Comparison of ENCODE assay signal across 22 mouse cellular contexts in the genomic region with DNA sequence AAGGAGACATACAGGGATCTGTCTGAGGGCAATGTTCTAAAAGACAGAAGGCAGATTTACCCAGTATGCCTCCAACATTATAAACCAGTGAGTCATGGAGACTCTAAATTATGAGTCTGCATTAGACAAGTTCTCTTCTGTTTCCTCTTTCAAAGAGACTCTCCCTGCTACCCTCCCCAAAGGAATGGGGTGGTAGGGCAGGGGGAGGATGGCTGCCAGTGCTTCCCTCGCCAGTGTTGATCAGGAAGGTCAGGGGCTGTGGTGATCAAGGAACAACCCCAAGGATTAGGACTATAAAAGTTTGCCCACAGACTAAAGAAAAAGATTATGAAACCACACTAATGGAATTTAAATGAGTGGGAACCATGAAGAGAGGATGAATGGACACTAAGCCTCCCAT.
"Had no signal": no experiment of that assay in that cellular context is flagged by ENCODE, and none has a peak within 500 bp of the region (broad histone marks: within the 10 kb centered on the region; RNA-seq: fewer than 3 reads in every experiment).

No protein-coding gene starts in this region.

- H3K4me1 ChIP-seq: limb, embryonic 15.5 days; megakaryocyte, embryonic 14.5 days had no signal

- DNase-seq: kidney, adult 2 months; kidney, postnatal 25 days; left cerebral cortex, postnatal 4 days; liver, postnatal 0 days; lung, embryonic 14.5 days; lung, postnatal 36 days; right cerebral cortex, adult 18-20 months; right cerebral cortex, postnatal 14 days; right cerebral cortex, postnatal 4 days; thymus, adult 2 months; thymus, postnatal 14 days had no signal

- H3K27ac ChIP-seq: kidney, postnatal 0 days; limb, embryonic 12.5 days; limb, embryonic 15.5 days; liver, embryonic 14.5 days; midbrain, embryonic 10.5 days; neural tube, embryonic 13.5 days; stomach, postnatal 0 days had no signal

- H3K4me2 ChIP-seq: limb, embryonic 12.5 days; limb, embryonic 15.5 days; liver, embryonic 11.5 days; lung, embryonic 14.5 days; neural tube, embryonic 13.5 days had no signal

- ATAC-seq: intestine, postnatal 0 days; liver, postnatal 0 days; lung, postnatal 0 days had no signal

- H3K4me3 ChIP-seq: limb, embryonic 12.5 days; limb, embryonic 15.5 days; megakaryocyte, embryonic 14.5 days; midbrain, embryonic 10.5 days; neural tube, embryonic 13.5 days had no signal

- H3K9me3 ChIP-seq: limb, embryonic 12.5 days; limb, embryonic 15.5 days; megakaryocyte, embryonic 14.5 days; midbrain, embryonic 10.5 days; neural tube, embryonic 13.5 days had no signal

- H3K27me3 ChIP-seq: limb, embryonic 12.5 days; limb, embryonic 15.5 days; neural tube, embryonic 13.5 days had no signal

- H3K36me3 ChIP-seq: midbrain, embryonic 10.5 days had no signal

- H3K9ac ChIP-seq: limb, embryonic 12.5 days; limb, embryonic 15.5 days; liver, embryonic 14.5 days; liver, postnatal 0 days; lung, embryonic 14.5 days; neural tube, embryonic 13.5 days had no signal
